Mouse (Mus musculus) neural tube, postnatal 0 days (tissue): Measurements from ENCODE around the gene Ccdc7a. TPM values are rescaled to one million over a fixed set of nuclear protein-coding genes. Genes with fewer than 3 reads are reported as not detected.

Source experiments
- polyA plus RNA-seq: library from polyadenylated mRNA; unstranded; fragments of >200 nt; fragmentation: Nextera tagmentation; extraction: Ambion mirVana; gene quantifications from 2 replicates; pipeline ENCODE4 v1.2.1, GENCODE M21; 2015

Gene Ccdc7a
- not detected in 2 replicates for polyA plus RNA-seq

DNA sequence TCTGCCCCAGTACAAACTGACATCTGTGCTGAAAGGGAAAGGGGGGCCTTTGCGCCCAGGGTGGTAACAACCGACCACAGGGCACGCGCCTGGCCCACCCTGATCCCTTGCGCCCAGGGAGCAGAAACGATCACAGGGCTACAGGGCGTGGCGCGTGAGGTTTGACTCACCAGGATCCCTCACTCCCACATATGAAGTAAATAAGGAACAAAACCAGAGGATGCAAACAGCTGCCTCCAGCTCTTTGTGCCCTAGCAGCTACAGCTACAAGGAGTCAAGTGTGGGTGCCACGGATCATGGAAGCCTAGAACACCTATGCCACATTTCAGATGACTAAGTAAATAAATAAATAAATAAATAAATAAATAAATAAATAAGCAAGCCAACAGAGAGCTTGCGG, at the start of gene Ccdc7a:
Gene Ccdc7a, minus strand, starts transcription at position 101 of the 400 bp plus-strand sequence.

DNA sequence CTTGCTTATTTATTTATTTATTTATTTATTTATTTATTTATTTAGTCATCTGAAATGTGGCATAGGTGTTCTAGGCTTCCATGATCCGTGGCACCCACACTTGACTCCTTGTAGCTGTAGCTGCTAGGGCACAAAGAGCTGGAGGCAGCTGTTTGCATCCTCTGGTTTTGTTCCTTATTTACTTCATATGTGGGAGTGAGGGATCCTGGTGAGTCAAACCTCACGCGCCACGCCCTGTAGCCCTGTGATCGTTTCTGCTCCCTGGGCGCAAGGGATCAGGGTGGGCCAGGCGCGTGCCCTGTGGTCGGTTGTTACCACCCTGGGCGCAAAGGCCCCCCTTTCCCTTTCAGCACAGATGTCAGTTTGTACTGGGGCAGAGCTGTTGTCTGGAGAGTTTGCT, 1.5 kb upstream of the Ccdc7a start, which contains the start of gene Ccdc7b:
Gene Ccdc7b, plus strand, starts transcription at position 301 of the 400 bp plus-strand sequence.

DNA sequence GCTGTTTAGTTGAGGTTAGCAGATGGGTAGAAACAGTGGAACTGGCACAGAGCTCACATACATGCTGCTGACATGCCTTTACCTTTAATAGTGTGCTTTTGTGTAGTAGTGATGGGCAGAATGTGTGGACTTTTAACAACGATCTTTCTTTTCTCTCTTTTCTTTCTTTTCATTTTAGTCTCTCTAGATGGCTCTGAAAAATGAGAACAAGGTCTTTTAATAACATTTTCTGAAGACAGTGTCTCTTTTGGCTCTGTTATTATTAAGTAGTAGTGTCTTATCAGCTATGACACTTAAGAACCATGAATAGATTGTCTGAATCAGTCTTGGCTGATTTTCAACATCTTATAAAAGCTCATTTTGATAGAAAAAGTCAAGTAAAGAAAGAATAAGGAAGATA, 266.7 kb downstream of the Ccdc7a start, which contains the start of gene Gm3952:
Gene Gm3952, minus strand, starts transcription at position 101 of the 400 bp plus-strand sequence.

DNA sequence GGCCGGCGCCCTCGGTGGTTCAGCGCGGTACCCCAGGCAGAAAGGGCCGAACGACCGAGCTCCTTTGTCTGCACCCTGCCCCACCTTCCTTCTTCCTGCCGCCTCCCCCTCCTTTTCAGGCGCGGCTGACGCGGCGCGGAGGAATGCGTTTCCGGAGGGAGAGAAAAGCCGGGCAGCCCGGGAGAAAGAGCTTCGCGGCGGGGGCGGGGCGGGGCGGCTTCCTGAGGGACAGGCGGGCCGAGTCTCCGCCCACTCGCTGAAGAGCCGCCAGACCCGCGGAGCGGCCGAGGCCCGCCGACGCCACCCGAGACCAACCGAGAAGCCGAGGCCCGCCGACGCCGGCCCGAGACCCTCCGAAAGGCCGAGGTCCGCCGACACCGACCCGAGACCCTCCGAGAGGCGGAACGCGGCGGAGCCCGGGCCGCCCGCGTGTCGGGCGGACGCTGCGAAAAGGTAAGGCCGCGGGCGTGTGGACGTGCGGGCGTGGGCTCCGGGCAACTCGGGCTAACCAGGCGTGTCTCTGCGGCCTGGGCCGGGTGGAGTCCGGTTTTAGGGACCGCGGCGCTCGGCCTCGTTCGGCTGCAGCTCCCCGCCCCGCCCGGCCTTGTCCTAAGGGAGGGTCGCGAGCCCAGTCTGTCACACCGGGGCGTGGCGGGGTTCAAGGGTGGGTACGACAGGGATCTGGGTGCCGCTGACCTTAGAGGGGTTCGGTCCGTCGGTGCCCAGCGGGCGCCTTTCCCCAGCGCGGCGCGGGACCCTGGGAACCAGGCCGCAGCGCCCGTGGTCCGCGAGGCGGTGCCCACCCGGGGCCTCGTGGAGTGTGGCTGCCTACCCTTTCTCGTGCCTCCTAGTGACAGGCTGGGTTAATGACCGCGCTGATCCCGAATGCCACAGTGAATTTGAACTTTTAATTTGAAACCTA, 379.5 kb downstream of the Ccdc7a start, which contains the start of gene Itgb1:
Gene Itgb1, plus strand, starts transcription at position 148 of the 922 bp plus-strand sequence.

Other genes starting within 250 kb of the Ccdc7a start
- not detected in 2 replicates for gene Ccdc7b, start 1.6 kb upstream of the Ccdc7a start, polyA plus RNA-seq
- not detected in 2 replicates for gene Gm10999, start 66.1 kb upstream of the Ccdc7a start, polyA plus RNA-seq
- gene 2610044O15Rik8, start 168.9 kb upstream of the Ccdc7a start, polyA plus RNA-seq: 18.9 and 20.3 TPM in 2 replicates